Mouse (Mus musculus) olfactory bulb, adult 2 months (tissue): ENCODE measurements around the gene Hk2.

Experiments
- CTCF ChIP-seq: fragments of 200-500 bp; IDR thresholded peaks from 2 replicates; pipeline ENCODE4 v1.5.1; 2012; ENCODE audit warnings: low read depth, mild to moderate bottlenecking, low read length, moderate library complexity; ENCODE audit not compliant: insufficient read depth
- POLR2A ChIP-seq: fragments of 200-500 bp; IDR thresholded peaks from 2 replicates; pipeline ENCODE4 v1.6.1; 2012; ENCODE audit warnings: mild to moderate bottlenecking, low read depth, low read length, moderate library complexity; ENCODE audit not compliant: insufficient read depth

DNA sequence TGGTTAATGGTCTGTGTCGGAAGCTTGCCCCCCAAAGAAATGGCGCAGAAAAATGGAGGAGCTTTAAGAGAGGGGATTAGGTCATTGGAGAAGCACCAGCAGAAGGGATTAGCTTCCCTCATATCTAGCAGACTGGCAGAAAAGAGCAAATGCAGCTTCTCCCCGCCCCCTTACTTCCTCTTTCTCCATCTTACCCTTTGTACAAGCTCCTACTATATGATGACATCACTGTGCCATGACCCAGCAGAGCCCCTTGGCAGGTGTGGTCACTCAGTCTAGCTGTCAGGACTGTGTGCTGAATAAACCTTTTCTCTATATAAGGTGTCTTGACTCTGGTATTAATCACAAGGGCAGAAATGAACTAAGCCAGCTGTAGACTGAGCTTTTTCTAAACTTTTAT lies 58.6 kb downstream of the Hk2 start:
- TF ChIP-seq POLR2A (no peak), CTCF (no peak)
